Mouse (Mus musculus): ENCODE results near the gene Atp6v1fnb. TPM values are rescaled to one million over a fixed set of nuclear protein-coding genes. Genes with fewer than 3 reads are reported as not detected.
A peak's percentile ranks its signal among the peaks of the same experiment; 100 is the strongest.

The Atp6v1fnb gene
- polyA plus RNA-seq, 1 experiment from 2014 or later = not detected

DNA sequence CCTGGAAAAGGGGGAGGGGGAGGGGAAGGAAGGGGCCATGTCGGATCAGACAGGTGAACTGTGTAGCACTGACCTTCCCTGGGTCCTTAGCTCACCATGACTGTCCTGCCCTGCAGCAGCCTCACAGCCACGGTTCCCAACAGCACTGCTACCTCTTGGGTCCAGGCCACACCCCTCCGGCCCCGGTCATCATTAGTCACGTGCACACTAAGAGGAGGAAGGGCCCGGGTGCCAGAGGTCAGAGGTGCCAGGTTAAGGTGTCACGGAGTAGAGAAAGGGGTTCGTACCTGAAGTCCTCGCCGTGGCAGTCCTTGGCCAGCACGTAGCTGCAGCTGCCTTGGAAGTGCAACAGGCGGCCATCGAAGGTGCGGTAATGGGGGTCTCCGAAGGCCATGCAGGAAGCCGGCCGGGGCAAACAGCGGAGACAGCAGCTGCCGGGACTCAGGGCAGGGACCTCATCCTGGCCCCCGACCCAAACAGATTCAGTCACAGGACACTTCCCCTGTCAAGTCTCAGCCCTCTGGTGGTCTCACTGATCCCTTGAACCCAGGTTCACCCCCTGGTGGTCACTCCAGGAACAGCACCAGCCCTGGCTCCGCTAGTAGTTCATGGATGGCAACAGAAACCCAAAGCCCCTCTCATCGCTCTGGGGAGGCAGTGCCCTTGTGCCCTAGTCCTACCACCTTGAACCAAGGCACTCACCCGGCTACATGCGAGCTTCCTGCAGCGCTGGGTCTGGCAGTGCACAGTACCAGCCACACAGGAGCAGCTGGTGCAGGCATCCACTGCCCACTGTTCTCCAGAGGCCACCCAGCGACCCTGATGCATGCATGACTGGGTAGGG, 13.7 kb downstream of the Atp6v1fnb start:
- Histone ChIP-seq H3K27me3 (replicated peaks; ENCODE audit: control insufficient read depth, insufficient read depth, low read length) (no peaks in the 10 kb centered on the region), H3K4me3 (ENCODE audit: low read length) (peak overlapping the region; percentile 52), H3K9ac (ENCODE audit: low read depth, low read length) (peak overlapping the region; percentile 66), H3K27ac (ENCODE audit: low read length) (no peak overlapping the region), H3K4me2 (ENCODE audit: low read depth, low read length) (peak overlapping the region; percentile 96), H3K9me3 (ENCODE audit: control insufficient read depth, low read length) (no peaks in the 10 kb centered on the region), H3K4me1 (ENCODE audit: control insufficient read depth, insufficient read depth, low read length) (0 out of 2 replicates have a peak, but pooled peaks cover 7% of the 10 kb centered on the region), H3K36me3 (ENCODE audit: control insufficient read depth, insufficient read depth, low read length) (no peaks in the 10 kb centered on the region)
- 8% methylated on average over 26 of the region's 26 CpGs for WGBS
- ATAC-seq = peak; percentile 75

DNA sequence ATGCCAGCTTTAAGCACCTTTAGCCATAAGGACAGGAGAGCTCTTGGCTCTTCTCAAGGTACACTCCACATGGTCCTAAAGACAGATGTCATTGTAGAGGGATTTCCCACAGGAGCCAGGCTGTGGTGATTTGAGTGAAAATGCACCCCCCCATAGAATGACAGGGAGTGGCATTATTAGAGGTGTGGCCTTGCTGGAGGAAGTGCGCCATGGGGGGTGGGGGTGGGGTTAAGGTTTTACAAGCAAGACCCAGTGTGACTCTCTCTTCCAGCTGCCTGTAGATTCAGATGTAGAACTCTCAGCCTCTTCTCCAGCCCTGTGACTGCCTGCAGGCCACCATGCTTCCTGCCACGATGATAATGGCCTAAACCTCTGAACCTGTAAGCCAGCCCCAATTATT, 14.7 kb downstream of the Atp6v1fnb start:
- ATAC-seq = no peak
- H3K27me3 ChIP-seq (replicated peaks; ENCODE audit: control insufficient read depth, insufficient read depth, low read length) = no peaks in the 10 kb centered on the region
- no peaks in the 10 kb centered on the region for H3K9me3 ChIP-seq (ENCODE audit: control insufficient read depth, low read length)
- no peak overlapping the region for H3K4me3 ChIP-seq (ENCODE audit: low read length)
- no peaks in the 10 kb centered on the region for H3K36me3 ChIP-seq (ENCODE audit: control insufficient read depth, insufficient read depth, low read length)
- WGBS = 50% methylated on average over 2 of the region's 2 CpGs
- H3K27ac ChIP-seq (ENCODE audit: low read length) = no peak overlapping the region
- H3K4me1 ChIP-seq (ENCODE audit: control insufficient read depth, insufficient read depth, low read length) = 0 out of 2 replicates have a peak, but pooled peaks cover 7% of the 10 kb centered on the region
- no peak overlapping the region for H3K9ac ChIP-seq (ENCODE audit: low read depth, low read length)
- no peak overlapping the region for H3K4me2 ChIP-seq (ENCODE audit: low read depth, low read length)

DNA sequence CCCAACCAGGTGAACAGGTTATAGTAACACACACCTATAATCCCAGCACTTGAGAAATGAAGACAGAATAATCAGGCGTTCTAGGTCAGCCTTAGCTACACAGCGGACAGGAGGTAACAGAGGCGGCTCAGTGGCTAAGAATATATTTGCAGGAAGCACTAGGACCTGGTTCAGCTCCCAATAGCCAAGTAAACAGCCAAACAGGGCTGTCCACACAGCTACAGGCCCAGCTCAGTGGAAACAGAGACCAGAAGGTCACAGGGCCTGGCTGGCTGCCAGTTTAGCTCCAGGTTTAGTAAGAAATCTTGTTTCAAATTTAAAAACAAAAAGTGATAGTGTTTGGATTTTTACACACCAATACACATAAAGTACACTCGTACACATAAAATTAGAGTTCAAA, 22.9 kb downstream of the Atp6v1fnb start:
- H3K27me3 ChIP-seq (replicated peaks; ENCODE audit: control insufficient read depth, insufficient read depth, low read length) = peaks cover 7% of the 10 kb centered on the region; the same call in 1 of the 2 replicates
- H3K27ac ChIP-seq (ENCODE audit: low read length) = no peak overlapping the region
- H3K4me2 ChIP-seq (ENCODE audit: low read depth, low read length) = no peak overlapping the region
- no peaks in the 10 kb centered on the region for H3K4me1 ChIP-seq (ENCODE audit: control insufficient read depth, insufficient read depth, low read length)
- H3K4me3 ChIP-seq (ENCODE audit: low read length) = no peak overlapping the region
- no peaks in the 10 kb centered on the region for H3K36me3 ChIP-seq (ENCODE audit: control insufficient read depth, insufficient read depth, low read length)
- no peak overlapping the region for H3K9ac ChIP-seq (ENCODE audit: low read depth, low read length)
- 81% methylated on average over 4 of the region's 4 CpGs for WGBS
- ATAC-seq = no peak
- no peaks in the 10 kb centered on the region for H3K9me3 ChIP-seq (ENCODE audit: control insufficient read depth, low read length)

DNA sequence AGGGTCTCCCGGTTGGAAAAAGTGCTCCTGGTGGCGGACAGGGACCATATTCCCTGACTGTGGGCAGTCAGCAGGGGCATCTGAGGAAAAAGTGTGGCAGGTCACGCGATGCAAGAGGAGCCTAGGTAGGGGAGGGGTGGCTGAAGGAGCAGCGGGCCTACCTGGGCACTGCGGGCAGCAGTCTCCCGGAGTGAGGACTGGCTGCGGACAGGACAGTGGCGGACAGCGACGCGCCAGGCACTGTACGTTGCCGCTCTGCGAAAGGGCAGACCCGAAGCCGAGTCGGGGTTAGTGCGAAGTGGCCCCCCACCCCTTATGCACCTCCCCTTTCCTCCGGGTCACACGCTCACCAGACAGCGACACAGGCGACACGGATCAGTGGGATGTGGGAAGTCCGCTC, 25.0 kb downstream of the Atp6v1fnb start:
- Histone ChIP-seq H3K4me1 (ENCODE audit: control insufficient read depth, insufficient read depth, low read length) (no peaks in the 10 kb centered on the region), H3K9me3 (ENCODE audit: control insufficient read depth, low read length) (no peaks in the 10 kb centered on the region), H3K4me2 (ENCODE audit: low read depth, low read length) (no peak overlapping the region), H3K36me3 (ENCODE audit: control insufficient read depth, insufficient read depth, low read length) (no peaks in the 10 kb centered on the region), H3K4me3 (ENCODE audit: low read length) (no peak overlapping the region), H3K27ac (ENCODE audit: low read length) (no peak overlapping the region), H3K27me3 (replicated peaks; ENCODE audit: control insufficient read depth, insufficient read depth, low read length) (peaks cover 7% of the 10 kb centered on the region; the same call in 1 of the 2 replicates), H3K9ac (ENCODE audit: low read depth, low read length) (no peak overlapping the region)
- ATAC-seq = no peak
- WGBS = 27% methylated on average over 25 of the region's 25 CpGs

DNA sequence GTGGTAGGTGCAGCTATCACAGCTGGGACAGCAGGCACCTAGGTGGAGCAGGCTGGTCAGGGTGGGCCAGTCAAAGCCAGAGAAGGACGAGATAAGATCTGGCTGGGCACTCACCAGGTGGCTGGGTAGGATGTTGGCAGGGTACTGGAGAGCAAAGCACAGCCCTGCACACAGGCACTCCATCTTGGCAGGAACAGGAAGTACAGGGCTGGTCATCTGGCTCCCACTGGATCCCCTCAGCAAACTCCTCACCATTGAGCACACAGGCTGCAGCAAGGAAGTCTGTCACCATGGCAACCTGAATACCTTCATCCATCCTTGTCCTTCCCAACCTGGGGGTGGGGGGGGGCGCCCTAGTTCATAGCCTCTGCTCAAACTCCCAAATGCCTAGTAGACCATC, 26.6 kb downstream of the Atp6v1fnb start:
- Histone ChIP-seq H3K9me3 (ENCODE audit: control insufficient read depth, low read length) (no peaks in the 10 kb centered on the region), H3K27me3 (replicated peaks; ENCODE audit: control insufficient read depth, insufficient read depth, low read length) (peaks cover 7% of the 10 kb centered on the region; the same call in 1 of the 2 replicates), H3K4me2 (ENCODE audit: low read depth, low read length) (no peak overlapping the region), H3K36me3 (ENCODE audit: control insufficient read depth, insufficient read depth, low read length) (no peaks in the 10 kb centered on the region), H3K4me3 (ENCODE audit: low read length) (no peak overlapping the region), H3K9ac (ENCODE audit: low read depth, low read length) (no peak overlapping the region), H3K27ac (ENCODE audit: low read length) (no peak overlapping the region), H3K4me1 (ENCODE audit: control insufficient read depth, insufficient read depth, low read length) (no peaks in the 10 kb centered on the region)
- no peak for ATAC-seq
- WGBS = 37% methylated on average over 2 of the region's 2 CpGs

DNA sequence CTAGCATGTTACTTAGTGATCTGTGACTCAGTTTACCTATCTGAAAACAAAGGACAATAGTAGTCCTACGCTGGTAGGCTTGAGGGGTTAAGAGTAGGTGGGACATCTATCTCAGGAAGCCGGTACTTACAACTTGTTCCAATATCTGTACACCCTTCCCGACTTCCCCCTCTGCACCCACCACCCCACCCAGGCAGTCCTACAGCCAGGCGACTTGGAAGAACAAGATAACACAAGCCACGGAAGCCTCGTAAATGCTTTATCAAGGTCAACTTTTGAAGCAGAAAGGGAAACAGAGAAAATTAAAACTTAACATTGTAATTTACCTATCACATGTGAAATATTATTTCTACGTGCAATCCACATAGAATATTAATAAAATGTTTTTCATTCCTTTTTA, 28.9 kb downstream of the Atp6v1fnb start:
- H3K9ac ChIP-seq (ENCODE audit: low read depth, low read length) = no peak overlapping the region
- H3K9me3 ChIP-seq (ENCODE audit: control insufficient read depth, low read length) = no peaks in the 10 kb centered on the region
- no peak for ATAC-seq
- no peaks in the 10 kb centered on the region for H3K36me3 ChIP-seq (ENCODE audit: control insufficient read depth, insufficient read depth, low read length)
- WGBS = 84% methylated on average over 7 of the region's 7 CpGs
- H3K27ac ChIP-seq (ENCODE audit: low read length) = no peak overlapping the region
- peaks cover 7% of the 10 kb centered on the region; the same call in 1 of the 2 replicates for H3K27me3 ChIP-seq (replicated peaks; ENCODE audit: control insufficient read depth, insufficient read depth, low read length)
- no peaks in the 10 kb centered on the region for H3K4me1 ChIP-seq (ENCODE audit: control insufficient read depth, insufficient read depth, low read length)
- no peak overlapping the region for H3K4me2 ChIP-seq (ENCODE audit: low read depth, low read length)
- no peak overlapping the region for H3K4me3 ChIP-seq (ENCODE audit: low read length)

DNA sequence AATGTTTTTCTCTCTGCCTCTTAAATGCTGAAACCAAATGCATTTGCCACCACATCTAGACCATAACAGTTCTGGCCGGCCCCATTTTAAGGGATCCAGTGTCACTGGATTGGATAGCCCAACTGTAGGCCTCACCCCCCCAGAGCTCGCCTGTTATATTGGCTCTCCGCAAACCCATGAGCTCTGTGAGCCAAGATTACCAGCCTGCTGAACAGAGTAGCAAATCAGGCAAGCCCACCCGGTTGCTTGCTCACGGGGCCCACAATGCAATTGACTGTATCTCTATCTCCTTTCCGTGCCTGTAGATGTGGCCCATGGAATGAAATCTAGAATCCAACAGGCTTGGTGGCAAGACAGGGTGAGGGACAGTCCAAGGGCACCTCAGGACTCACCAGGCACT, 29.6 kb downstream of the Atp6v1fnb start:
- 0 out of 2 replicates have a peak, but pooled peaks cover 7% of the 10 kb centered on the region for H3K27me3 ChIP-seq (replicated peaks; ENCODE audit: control insufficient read depth, insufficient read depth, low read length)

DNA sequence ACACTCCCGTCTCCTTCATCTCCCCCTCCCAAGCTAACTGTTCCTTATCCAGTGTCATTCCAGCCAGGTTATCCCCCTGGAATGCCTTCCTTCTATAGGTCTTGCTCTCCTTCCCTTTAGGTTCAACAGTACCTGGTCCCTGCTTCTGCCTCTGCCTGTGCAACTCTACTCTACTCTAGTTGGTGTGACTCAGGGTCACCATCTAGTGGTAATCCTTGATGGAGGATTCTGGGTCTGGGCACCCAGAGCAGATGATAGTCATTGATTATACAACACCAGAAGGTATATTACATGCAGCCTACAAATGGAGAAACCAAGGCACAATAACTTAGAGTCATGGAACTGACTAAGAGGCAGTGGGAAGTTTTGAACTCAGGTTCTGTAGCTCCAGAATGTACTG, 30.4 kb downstream of the Atp6v1fnb start:
- Histone ChIP-seq H3K9ac (ENCODE audit: low read depth, low read length) (no peak overlapping the region), H3K36me3 (ENCODE audit: control insufficient read depth, insufficient read depth, low read length) (no peaks in the 10 kb centered on the region), H3K4me3 (ENCODE audit: low read length) (no peak overlapping the region), H3K4me2 (ENCODE audit: low read depth, low read length) (no peak overlapping the region), H3K27ac (ENCODE audit: low read length) (no peak overlapping the region), H3K4me1 (ENCODE audit: control insufficient read depth, insufficient read depth, low read length) (peaks cover 7% of the 10 kb centered on the region; the same call in 1 of the 2 replicates), H3K27me3 (replicated peaks; ENCODE audit: control insufficient read depth, insufficient read depth, low read length) (0 out of 2 replicates have a peak, but pooled peaks cover 2% of the 10 kb centered on the region), H3K9me3 (ENCODE audit: control insufficient read depth, low read length) (no peaks in the 10 kb centered on the region)
- WGBS = 91% methylated on average over 1 of the region's 1 CpGs
- ATAC-seq = no peak

More for the DNA sequence above, 29.6 kb downstream of the Atp6v1fnb start:
- Histone ChIP-seq H3K9me3 (ENCODE audit: control insufficient read depth, low read length) (no peaks in the 10 kb centered on the region), H3K27ac (ENCODE audit: low read length) (no peak overlapping the region), H3K36me3 (ENCODE audit: control insufficient read depth, insufficient read depth, low read length) (no peaks in the 10 kb centered on the region), H3K4me1 (ENCODE audit: control insufficient read depth, insufficient read depth, low read length) (no peaks in the 10 kb centered on the region), H3K4me3 (ENCODE audit: low read length) (no peak overlapping the region), H3K4me2 (ENCODE audit: low read depth, low read length) (no peak overlapping the region), H3K9ac (ENCODE audit: low read depth, low read length) (no peak overlapping the region)
- 87% methylated on average over 6 of the region's 6 CpGs for WGBS
- no peak for ATAC-seq

DNA sequence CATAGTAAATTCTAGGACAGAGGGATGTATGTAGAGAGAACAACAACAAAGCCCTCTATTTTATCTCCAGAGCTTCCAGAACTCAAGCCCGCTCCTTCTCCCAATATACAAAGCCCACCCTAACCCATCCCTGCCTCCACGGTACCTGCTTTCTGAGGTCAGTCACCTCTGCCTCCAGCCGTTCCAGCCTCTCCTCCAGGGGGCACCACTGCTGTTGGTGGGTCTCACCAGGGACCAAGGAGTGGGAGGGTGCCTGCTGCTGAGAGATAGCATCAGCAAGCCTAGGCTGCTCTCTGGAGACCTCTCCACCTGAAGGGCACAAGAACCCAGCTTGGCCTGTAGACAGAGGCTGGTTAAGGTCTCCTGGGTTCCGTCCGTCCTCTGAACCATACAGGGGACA, 34.3 kb downstream of the Atp6v1fnb start:
- Histone ChIP-seq H3K27me3 (replicated peaks; ENCODE audit: control insufficient read depth, insufficient read depth, low read length) (peaks cover 3% of the 10 kb centered on the region; the same call in 1 of the 2 replicates), H3K9ac (ENCODE audit: low read depth, low read length) (no peak overlapping the region), H3K36me3 (ENCODE audit: control insufficient read depth, insufficient read depth, low read length) (no peaks in the 10 kb centered on the region), H3K4me2 (ENCODE audit: low read depth, low read length) (no peak overlapping the region), H3K9me3 (ENCODE audit: control insufficient read depth, low read length) (no peaks in the 10 kb centered on the region), H3K27ac (ENCODE audit: low read length) (no peak overlapping the region), H3K4me3 (ENCODE audit: low read length) (no peak overlapping the region), H3K4me1 (ENCODE audit: control insufficient read depth, insufficient read depth, low read length) (peaks cover 24% of the 10 kb centered on the region)
- no peak for ATAC-seq
- WGBS = 94% methylated on average over 5 of the region's 5 CpGs
